Mouse (Mus musculus) embryonic fibroblast, embryonic 13.5 days (primary cell): ENCODE data around the gene Atp5d.

Source experiments
- CTCF ChIP-seq: IDR thresholded peaks from 2 replicates; pipeline ENCODE4 v1.5.1; 2011; ENCODE audit warnings: mild to moderate bottlenecking, control low read depth, low read length, moderate library complexity, borderline replicate concordance; ENCODE audit not compliant: insufficient read depth
- POLR2A ChIP-seq: IDR thresholded peaks from 2 replicates; pipeline ENCODE4 v1.6.1; 2011; ENCODE audit warnings: low read depth, mild to moderate bottlenecking, control low read depth, low read length, moderate library complexity

DNA sequence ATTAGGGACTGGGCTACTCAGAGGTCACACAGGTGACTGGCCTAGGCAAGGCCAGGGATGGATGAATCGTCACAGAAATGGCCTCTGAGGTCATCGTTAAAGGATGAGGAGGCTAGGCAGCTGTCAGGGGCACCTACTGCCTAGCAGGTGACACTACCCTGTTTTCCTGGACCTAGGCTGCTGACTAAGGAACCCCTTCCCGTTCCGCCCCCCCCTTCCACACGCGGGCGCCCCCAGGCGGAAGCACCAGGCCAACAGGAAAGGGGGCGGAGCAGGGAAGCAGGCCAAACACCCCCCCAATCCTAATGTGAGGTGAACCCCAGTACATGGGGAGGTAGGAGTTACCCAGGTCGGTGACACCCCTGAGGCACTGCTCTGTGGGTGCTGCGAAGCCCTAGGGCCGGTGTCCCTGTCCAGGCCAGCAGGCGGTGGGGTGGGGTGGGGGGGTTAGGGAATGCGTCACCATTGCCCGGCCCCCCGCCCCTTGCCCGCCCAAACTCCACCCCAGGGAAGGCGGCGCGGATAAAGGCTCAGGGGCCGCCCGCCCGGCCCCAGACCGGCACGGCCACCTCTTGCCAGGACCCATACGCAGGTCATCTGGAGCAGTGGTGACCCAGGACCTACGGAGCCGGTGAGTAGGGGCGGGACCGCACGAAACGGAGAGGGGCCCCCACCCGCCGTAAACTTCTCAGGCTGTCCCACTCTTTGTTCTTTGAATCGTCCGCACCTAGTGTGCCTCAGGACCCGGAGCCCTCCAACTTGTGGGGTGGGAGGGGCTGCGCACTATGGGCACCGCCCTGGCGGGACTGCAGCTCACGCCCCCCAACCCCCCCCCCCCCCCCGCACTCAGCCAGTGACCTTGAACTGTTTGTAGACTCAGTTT, 9.5 kb downstream of the Atp5d start, which contains the start of gene Midn:
- TF ChIP-seq CTCF (peak; percentile 28; the same call in 1 of the 2 replicates), POLR2A (peak; percentile 98)
